Mouse (Mus musculus) midbrain, embryonic 10.5 days (tissue): ENCODE results near the gene Zxdc. TPM values are rescaled to one million over a fixed set of nuclear protein-coding genes. Genes with fewer than 3 reads are reported as not detected.

Experiments
- DNase-seq: peaks from one replicate; pipeline ENCODE4 v3.0.0-alpha.2; 2017; ENCODE audit warnings: low spot score
- H3K27ac ChIP-seq: fragments of 300-500 bp; sonication (generic); replicated peaks from 2 replicates; pipeline ENCODE4 v1.5.1; 2016; ENCODE audit warnings: mild to moderate bottlenecking
- H3K27me3 ChIP-seq: fragments of 300-500 bp; sonication (generic); 2 replicates; pipeline ENCODE4 v1.6.1; 2016; ENCODE audit warnings: low read depth, mild to moderate bottlenecking; ENCODE audit not compliant: poor library complexity, severe bottlenecking
- H3K36me3 ChIP-seq: fragments of 300-500 bp; sonication (generic); 2 replicates; pipeline ENCODE4 v1.6.1; 2016; ENCODE audit warnings: mild to moderate bottlenecking, moderate library complexity
- H3K4me1 ChIP-seq: fragments of 300-500 bp; sonication (generic); 2 replicates; pipeline ENCODE4 v1.6.1; 2016
- H3K4me3 ChIP-seq: fragments of 300-500 bp; sonication (generic); 2 replicates; pipeline ENCODE4 v1.5.1; 2016; ENCODE audit warnings: mild to moderate bottlenecking, moderate library complexity
- H3K9me3 ChIP-seq: fragments of 300-500 bp; sonication (generic); replicated peaks from 2 replicates; pipeline ENCODE4 v1.6.1; 2016; ENCODE audit warnings: mild to moderate bottlenecking
- WGBS: fragments of 180-500 bp; shearing (Covaris S2); methylation state at CpG from one replicate; pipeline ENCODE4 v1.1.7; 2016; 5-methylcytosine and 5-hydroxymethylcytosine counted together
- polyA plus RNA-seq: library from polyadenylated mRNA; unstranded; fragments of >200 nt; fragmentation: Nextera tagmentation; extraction: Ambion mirVana; gene quantifications from 2 replicates; pipeline ENCODE4 v1.2.1, GENCODE M21; 2016

The Zxdc gene
- polyA plus RNA-seq, 1 experiment from 2014 or later = 6.1 TPM

DNA sequence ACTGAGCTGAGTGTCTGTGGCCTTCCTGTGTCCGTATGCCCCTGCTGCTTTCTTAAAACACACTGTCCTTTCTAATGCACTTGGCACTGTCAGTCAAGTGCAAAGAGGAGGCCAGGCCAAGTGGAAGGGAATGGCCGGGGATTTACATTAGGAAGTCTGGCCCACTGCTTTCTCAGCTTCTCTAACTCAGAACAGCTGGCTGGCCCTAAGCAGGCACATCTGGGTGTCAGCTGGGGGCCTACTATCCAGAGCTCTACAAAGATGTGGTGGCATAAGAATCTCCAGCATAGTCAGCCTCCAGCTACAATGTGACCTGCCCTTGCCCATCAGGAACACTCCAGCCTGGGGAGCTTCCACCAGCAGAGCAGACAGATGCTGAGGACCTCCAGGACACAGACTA, 19.3 kb upstream of the Zxdc start:
- Histone ChIP-seq H3K27ac (no peak overlapping the region), H3K27me3 (no peaks in the 10 kb centered on the region), H3K4me3 (no peak overlapping the region), H3K9me3 (no peaks in the 10 kb centered on the region), H3K4me1 (no peaks in the 10 kb centered on the region), H3K36me3 (no peaks in the 10 kb centered on the region)
- DNase-seq = peak; percentile 18
- 66% methylated on average over 2 of the region's 2 CpGs for WGBS

DNA sequence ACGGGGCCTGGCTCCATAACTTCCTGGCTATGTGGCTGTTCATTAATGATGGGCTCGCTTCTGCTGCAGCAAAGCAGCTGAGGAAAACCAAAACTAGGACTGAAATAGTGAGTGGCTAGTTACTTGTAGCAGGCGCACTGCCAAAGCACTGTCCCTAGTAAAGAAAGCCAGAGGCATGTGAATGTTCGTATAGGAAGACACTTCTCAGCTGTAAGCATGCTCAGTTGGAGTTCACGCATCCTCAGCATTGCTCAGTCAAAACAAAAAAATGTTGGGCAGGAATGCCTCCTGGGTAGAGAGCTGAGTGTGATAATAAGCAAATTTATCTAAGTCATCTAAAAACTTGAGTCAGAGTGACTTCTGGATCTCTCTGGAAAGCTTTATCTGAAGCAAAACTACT, 11.2 kb upstream of the Zxdc start:
- Histone ChIP-seq H3K36me3 (no peaks in the 10 kb centered on the region), H3K9me3 (no peaks in the 10 kb centered on the region), H3K27ac (no peak overlapping the region), H3K27me3 (no peaks in the 10 kb centered on the region), H3K4me3 (no peak overlapping the region), H3K4me1 (peaks cover 16% of the 10 kb centered on the region)
- no peak for DNase-seq
- 73% methylated on average over 5 of the region's 5 CpGs for WGBS

DNA sequence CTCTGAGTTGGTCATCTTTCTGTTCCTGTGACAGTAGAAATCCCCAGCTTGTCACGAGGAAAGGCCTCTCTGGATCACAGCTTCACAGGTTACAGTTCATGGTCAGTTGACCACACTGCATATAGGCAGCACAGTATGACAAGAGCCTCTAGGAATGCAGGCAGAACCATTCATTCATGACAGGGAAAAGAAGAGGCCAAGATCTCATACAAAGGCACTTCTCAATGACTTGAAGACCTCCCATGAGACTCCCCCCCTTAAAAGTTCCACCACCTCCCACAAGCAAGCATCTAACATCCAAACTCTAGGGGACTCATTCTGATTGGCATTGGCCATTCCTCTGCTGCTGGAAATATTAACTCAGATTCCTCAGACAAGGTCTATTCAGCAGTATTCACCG, 9.8 kb upstream of the Zxdc start:
- no peak for DNase-seq
- Histone ChIP-seq H3K27ac (no peak overlapping the region), H3K4me3 (no peak overlapping the region), H3K36me3 (no peaks in the 10 kb centered on the region), H3K9me3 (no peaks in the 10 kb centered on the region), H3K27me3 (no peaks in the 10 kb centered on the region), H3K4me1 (peaks cover 16% of the 10 kb centered on the region)
- 74% methylated on average over 2 of the region's 2 CpGs for WGBS

GRCm38 (mm10) chr6:90360024-90360781, 9.1 kb upstream of the Zxdc start:
- DNase-seq = no peak
- Histone ChIP-seq H3K27me3 (no peaks in the 10 kb centered on the region), H3K27ac (no peak overlapping the region)

GRCm38 (mm10) chr6:90360922-90361614, 8.2 kb upstream of the Zxdc start:
- 85% methylated on average over 6 of the region's 6 CpGs for WGBS
- no peak for DNase-seq
- Histone ChIP-seq H3K9me3 (no peaks in the 10 kb centered on the region), H3K27ac (no peak overlapping the region), H3K36me3 (no peaks in the 10 kb centered on the region), H3K27me3 (no peaks in the 10 kb centered on the region), H3K4me1 (peaks cover 16% of the 10 kb centered on the region), H3K4me3 (no peak overlapping the region)

More at GRCm38 (mm10) chr6:90360024-90360781, 9.1 kb upstream of the Zxdc start:
- Histone ChIP-seq H3K4me3 (no peak overlapping the region), H3K36me3 (no peaks in the 10 kb centered on the region), H3K4me1 (peaks cover 16% of the 10 kb centered on the region), H3K9me3 (no peaks in the 10 kb centered on the region)
- 73% methylated on average over 7 of the region's 7 CpGs for WGBS

GRCm38 (mm10) chr6:90363301-90363700, 6.0 kb upstream of the Zxdc start:
- no peak overlapping the region for H3K27ac ChIP-seq
- H3K4me1 ChIP-seq = peaks cover 16% of the 10 kb centered on the region
- no peaks in the 10 kb centered on the region for H3K36me3 ChIP-seq
- no peak for DNase-seq
- WGBS = 87% methylated on average over 5 of the region's 5 CpGs
- no peak overlapping the region for H3K4me3 ChIP-seq
- H3K27me3 ChIP-seq = no peaks in the 10 kb centered on the region
- H3K9me3 ChIP-seq = no peaks in the 10 kb centered on the region

- H3K4me1 ChIP-seq = peaks cover 31% of the 10 kb centered on the region
- H3K27me3 ChIP-seq = no peaks in the 10 kb centered on the region
- WGBS = under 1% methylated on average over 85 of the region's 98 CpGs
- peak overlapping the region; percentile 88 for H3K27ac ChIP-seq
- H3K36me3 ChIP-seq = peaks cover 31% of the 10 kb centered on the region
- peak overlapping the region; percentile 96 for H3K4me3 ChIP-seq
- no peaks in the 10 kb centered on the region for H3K9me3 ChIP-seq
- peak; percentile 60 for DNase-seq
These were observed 647 bp downstream of the Zxdc start for GRCm38 (mm10) chr6:90369725-90370553.

GRCm38 (mm10) chr6:90374647-90375046, 5.4 kb downstream of the Zxdc start:
- H3K36me3 ChIP-seq = peaks cover 77% of the 10 kb centered on the region

GRCm38 (mm10) chr6:90377708-90378107, 8.4 kb downstream of the Zxdc start:
- Histone ChIP-seq H3K4me3 (no peak overlapping the region), H3K27me3 (no peaks in the 10 kb centered on the region), H3K9me3 (no peaks in the 10 kb centered on the region), H3K27ac (no peak overlapping the region), H3K36me3 (peaks cover 99% of the 10 kb centered on the region), H3K4me1 (no peaks in the 10 kb centered on the region)
- DNase-seq = no peak
- 98% methylated on average over 2 of the region's 2 CpGs for WGBS

More at GRCm38 (mm10) chr6:90374647-90375046, 5.4 kb downstream of the Zxdc start:
- no peak overlapping the region for H3K4me3 ChIP-seq
- no peaks in the 10 kb centered on the region for H3K9me3 ChIP-seq
- 91% methylated on average over 4 of the region's 4 CpGs for WGBS
- no peak overlapping the region for H3K27ac ChIP-seq
- DNase-seq = no peak
- no peaks in the 10 kb centered on the region for H3K27me3 ChIP-seq
- peaks cover 27% of the 10 kb centered on the region for H3K4me1 ChIP-seq

- H3K36me3 ChIP-seq = peaks cover 99% of the 10 kb centered on the region
- 92% methylated on average over 2 of the region's 2 CpGs for WGBS
These were observed 12.2 kb downstream of the Zxdc start for GRCm38 (mm10) chr6:90381465-90381864.

DNA sequence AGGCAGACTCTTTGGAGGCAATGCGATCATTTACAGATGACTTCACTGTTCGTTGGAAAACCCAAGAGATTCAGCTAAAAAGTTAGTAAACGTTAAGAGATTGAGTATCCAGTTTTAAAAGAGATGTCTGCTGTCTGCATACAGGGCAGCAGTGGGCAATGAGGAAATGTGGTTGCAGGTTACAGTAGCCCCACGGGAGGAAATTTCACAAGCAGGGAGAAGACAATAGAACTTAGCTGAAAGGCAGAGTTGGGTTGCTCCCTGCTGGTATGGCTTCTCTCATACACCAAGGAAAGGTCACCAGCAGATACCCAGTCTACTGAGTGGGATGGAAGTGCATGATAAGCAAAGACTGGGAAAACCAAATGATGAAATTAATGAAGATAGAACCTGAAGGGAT, 21.3 kb downstream of the Zxdc start:
- Histone ChIP-seq H3K4me3 (no peak overlapping the region), H3K27ac (no peak overlapping the region), H3K9me3 (no peaks in the 10 kb centered on the region), H3K27me3 (no peaks in the 10 kb centered on the region), H3K4me1 (no peaks in the 10 kb centered on the region), H3K36me3 (peaks cover 64% of the 10 kb centered on the region)
- DNase-seq = no peak
- 89% methylated on average over 4 of the region's 4 CpGs for WGBS

More at GRCm38 (mm10) chr6:90381465-90381864, 12.2 kb downstream of the Zxdc start:
- DNase-seq = no peak
- H3K4me1 ChIP-seq = no peaks in the 10 kb centered on the region
- no peak overlapping the region for H3K27ac ChIP-seq
- H3K27me3 ChIP-seq = no peaks in the 10 kb centered on the region
- H3K9me3 ChIP-seq = no peaks in the 10 kb centered on the region
- H3K4me3 ChIP-seq = no peak overlapping the region

DNA sequence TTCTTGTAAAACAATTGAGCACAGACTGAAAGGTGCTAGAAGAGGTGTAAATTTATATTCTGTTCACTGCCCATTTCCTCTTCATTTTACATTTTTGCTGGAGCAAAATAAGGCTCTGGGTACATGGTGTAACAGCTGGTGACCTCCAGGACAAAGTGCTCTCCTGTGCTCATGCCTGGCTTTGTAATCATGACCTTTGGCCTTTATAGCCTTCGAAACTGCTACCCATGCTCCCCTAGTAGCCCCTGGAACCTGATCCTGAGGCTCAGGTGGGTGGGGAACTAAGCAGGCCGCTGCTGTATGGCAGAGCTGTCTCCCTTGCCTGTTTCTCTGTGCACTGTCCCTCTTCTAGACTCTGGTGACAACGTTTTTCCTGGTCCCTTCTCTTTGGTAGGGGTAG, 24.7 kb downstream of the Zxdc start:
- DNase-seq = no peak
- Histone ChIP-seq H3K4me3 (no peak overlapping the region), H3K4me1 (no peaks in the 10 kb centered on the region)

More for the DNA sequence above, 24.7 kb downstream of the Zxdc start:
- H3K36me3 ChIP-seq = peaks cover 38% of the 10 kb centered on the region
- no peak overlapping the region for H3K27ac ChIP-seq
- no peaks in the 10 kb centered on the region for H3K9me3 ChIP-seq
- 61% methylated on average over 3 of the region's 3 CpGs for WGBS
- no peaks in the 10 kb centered on the region for H3K27me3 ChIP-seq
